Mouse (Mus musculus) liver, adult 2 months (tissue): Measurements from ENCODE around the gene Hoxd11.

Experiments used
- CTCF ChIP-seq: fragments of 200-500 bp; IDR thresholded peaks from 2 replicates; pipeline ENCODE4 v1.5.1; 2011; ENCODE audit warnings: low read depth, low read length, control low read depth
- POLR2A ChIP-seq: fragments of 200-500 bp; IDR thresholded peaks from 2 replicates; pipeline ENCODE4 v1.6.1; 2011; ENCODE audit warnings: low read length, control low read depth; ENCODE audit not compliant: insufficient read depth; ENCODE audit errors: extremely low read depth

- peak; percentile 84 for TF ChIP-seq CTCF
- TF ChIP-seq POLR2A = no peak
These were observed 6.6 kb upstream of the Hoxd11 start for GRCm38 (mm10) chr2:74672481-74673362.
